Mouse (Mus musculus) splenic B cell, adult 2 months (primary cell): ENCODE results near the gene Ifrd1.

Source experiments
- DNase-seq: peaks from one replicate; pipeline ENCODE4 v3.0.0-alpha.2; 2011; ENCODE audit warnings: low read depth, low spot score
- H3K27me3 ChIP-seq: 2 replicates; pipeline ENCODE4 v1.6.1; 2012; ENCODE audit warnings: mild to moderate bottlenecking, low read length, moderate library complexity, mixed read lengths; ENCODE audit not compliant: control insufficient read depth, poor library complexity, insufficient read depth, severe bottlenecking
- H3K36me3 ChIP-seq: 2 replicates; pipeline ENCODE4 v1.6.1; 2012; ENCODE audit warnings: mild to moderate bottlenecking, low read length, moderate library complexity, mixed read lengths; ENCODE audit not compliant: control insufficient read depth, poor library complexity, insufficient read depth, severe bottlenecking

Ifrd1 gene

GRCm38 (mm10) chr12:40254729-40255128 is 6.4 kb upstream of the Ifrd1 start:
- Histone ChIP-seq H3K27me3 (no peaks in the 10 kb centered on the region), H3K36me3 (no peaks in the 10 kb centered on the region)
- DNase-seq = no peak

DNA sequence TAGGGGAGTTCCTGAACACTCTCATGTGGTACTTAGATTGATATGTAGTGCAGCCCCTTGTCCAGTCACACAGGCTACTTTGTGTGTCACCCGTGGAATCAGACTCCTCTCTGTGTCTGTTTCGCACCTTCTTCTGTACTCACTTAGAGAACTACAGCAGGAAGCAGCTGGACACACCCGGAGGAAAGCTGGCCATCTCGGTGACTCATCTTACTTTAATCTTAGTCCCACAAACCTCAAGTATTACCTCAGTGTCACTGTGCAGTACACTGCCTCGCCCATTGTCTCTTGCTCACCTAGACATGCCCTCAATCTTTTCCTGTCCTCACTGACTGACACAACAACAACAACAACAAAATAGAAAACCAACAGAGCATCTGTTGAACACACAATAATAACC is 4.9 kb upstream of the Ifrd1 start:
- H3K27me3 ChIP-seq = no peaks in the 10 kb centered on the region
- no peaks in the 10 kb centered on the region for H3K36me3 ChIP-seq
- no peak for DNase-seq

DNA sequence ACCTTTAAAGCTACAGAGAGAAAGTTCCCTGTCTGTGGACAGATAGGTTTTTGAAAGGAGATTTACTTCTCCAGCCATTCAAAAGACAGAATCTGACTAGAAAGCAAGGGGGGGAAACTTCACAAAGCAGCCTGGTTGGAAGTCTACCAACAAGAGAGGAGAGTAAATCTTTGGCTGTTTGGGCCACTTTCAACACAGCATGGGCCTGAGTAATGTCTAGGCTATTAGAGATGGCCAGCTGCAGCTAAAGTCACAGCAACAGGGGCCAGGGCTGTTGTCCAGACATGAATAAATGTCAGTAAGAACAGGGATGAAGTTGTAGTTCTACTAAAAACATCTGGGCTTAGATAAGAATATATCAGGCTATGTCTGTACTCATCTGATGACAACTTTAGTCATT is 2.0 kb upstream of the Ifrd1 start:
- no peak for DNase-seq
- H3K27me3 ChIP-seq = no peaks in the 10 kb centered on the region
- no peaks in the 10 kb centered on the region for H3K36me3 ChIP-seq

DNA sequence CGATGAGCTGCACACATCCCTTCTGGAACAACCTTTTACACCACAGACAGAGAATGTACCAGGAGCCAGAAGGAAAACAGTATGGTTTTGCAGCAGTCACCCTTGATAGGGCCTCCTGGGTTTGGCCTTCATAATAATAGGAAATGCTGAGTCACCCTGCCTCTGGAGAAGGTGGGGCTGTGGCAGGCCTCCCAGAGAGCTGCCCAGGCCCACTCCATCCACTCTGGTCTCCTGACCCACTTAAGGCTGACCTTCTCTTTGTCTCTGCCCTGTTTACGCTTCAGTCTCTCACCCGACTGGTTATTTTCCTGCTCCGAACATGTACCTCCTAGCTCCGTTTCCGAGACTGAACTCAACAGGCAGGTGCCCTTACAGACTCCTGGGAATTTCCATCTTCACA is 328 bp downstream of the Ifrd1 start:
- Histone ChIP-seq H3K27me3 (no peaks in the 10 kb centered on the region), H3K36me3 (no peaks in the 10 kb centered on the region)
- no peak for DNase-seq

DNA sequence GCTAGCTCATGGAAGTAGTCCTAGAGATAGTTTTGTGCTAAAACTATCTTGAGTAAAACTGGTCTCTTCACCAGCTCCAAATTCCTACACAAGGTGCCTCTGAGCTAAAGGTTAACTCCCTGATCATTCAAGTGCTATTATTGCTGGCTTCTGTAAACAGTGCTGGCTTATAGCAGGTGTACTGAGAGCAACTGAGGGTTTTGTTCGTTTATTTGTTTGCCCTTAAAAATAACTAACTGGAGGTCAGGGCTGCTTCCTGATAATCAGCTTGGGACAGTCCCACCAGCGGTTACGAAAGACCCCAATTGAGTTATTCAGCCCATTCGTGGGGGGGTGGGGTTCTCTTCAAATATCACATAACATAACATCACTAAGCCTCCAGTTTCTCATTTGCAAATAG is 920 bp downstream of the Ifrd1 start:
- DNase-seq = no peak
- no peaks in the 10 kb centered on the region for H3K36me3 ChIP-seq
- no peaks in the 10 kb centered on the region for H3K27me3 ChIP-seq

- no peak for DNase-seq
- H3K27me3 ChIP-seq = no peaks in the 10 kb centered on the region
- no peaks in the 10 kb centered on the region for H3K36me3 ChIP-seq
Observed at GRCm38 (mm10) chr12:40245434-40245970, 2.8 kb downstream of the Ifrd1 start.

DNA sequence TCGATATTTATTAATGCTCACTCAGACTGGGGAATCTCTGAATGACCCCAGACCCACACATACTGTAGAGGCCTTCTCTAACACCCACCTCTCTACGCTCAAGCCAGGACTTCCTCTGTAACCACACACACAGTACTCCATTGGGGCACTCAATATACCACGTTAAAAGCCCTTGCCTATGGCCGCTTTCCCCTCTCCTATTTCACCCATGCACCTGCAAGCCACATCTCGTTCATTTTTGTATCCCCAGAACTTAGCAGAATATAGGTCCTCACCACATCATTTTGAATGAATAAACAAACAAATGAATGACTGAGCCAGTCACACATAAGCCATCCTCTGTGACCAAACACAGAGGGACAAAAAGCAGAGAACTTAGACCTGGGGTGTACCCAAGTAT is 3.4 kb downstream of the Ifrd1 start:
- DNase-seq = no peak
- Histone ChIP-seq H3K27me3 (no peaks in the 10 kb centered on the region), H3K36me3 (no peaks in the 10 kb centered on the region)

DNA sequence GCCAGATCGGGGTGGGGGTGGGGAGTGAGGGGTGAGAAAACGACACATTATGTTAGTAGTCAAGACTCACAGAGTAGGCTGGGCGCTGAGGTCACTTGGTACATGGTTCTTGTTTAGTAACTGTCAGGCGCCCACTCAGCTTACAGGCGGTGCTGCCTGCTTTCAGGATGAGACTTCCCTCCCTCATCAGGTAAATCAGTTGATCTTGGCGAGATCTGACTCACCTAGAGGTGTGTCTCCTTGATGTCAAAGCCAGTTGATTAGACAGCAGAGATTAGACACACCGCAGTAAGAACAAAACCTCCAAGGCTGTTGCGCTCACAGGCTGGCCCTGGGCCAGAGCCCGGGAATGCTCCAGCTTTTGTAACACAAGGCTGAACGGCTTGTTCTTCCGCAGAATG is 4.5 kb downstream of the Ifrd1 start:
- no peak for DNase-seq
- Histone ChIP-seq H3K27me3 (no peaks in the 10 kb centered on the region), H3K36me3 (no peaks in the 10 kb centered on the region)

DNA sequence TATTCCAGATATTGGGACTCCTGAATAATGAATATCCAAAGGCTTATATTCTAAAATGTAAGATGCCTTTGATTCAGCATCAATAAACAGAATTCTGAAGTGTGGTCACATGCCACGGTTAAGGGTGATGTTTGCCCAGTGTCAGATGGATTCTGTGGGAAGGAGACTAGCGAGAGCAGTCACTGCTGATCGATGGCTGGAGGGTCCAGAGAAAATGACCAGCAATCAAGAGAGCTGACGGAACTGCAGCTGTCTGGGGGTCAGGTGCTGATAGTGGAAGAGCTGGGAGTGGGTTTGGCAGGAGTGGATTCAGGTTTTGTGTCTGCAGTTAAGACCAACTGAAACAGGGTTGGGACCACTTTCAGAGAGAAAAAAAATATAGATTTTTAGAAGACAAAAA is 5.1 kb downstream of the Ifrd1 start:
- DNase-seq = no peak
- H3K27me3 ChIP-seq = no peaks in the 10 kb centered on the region
- no peaks in the 10 kb centered on the region for H3K36me3 ChIP-seq

GRCm38 (mm10) chr12:40239161-40239560 is 9.1 kb downstream of the Ifrd1 start:
- DNase-seq = no peak
- Histone ChIP-seq H3K27me3 (no peaks in the 10 kb centered on the region), H3K36me3 (no peaks in the 10 kb centered on the region)

DNA sequence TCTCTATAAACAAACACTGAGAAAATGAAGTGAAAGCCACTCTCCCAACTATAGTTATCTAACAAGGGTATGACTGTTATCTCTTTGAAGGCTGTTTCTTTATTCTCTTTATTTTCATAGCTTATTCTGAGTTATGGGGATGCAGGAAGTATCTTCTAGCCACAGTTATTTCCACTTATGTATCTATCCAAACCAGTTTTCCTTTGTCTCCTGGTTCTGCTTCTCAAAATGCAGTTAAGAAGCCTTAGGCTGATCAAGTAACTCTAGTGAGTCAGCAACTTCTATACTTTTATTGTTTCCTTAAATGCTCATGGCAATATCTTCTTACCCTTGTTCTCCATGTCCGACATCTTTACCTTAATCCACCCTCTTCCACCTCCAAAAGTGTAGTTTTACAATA is 16.1 kb downstream of the Ifrd1 start:
- no peak for DNase-seq
- Histone ChIP-seq H3K36me3 (no peaks in the 10 kb centered on the region), H3K27me3 (no peaks in the 10 kb centered on the region)

DNA sequence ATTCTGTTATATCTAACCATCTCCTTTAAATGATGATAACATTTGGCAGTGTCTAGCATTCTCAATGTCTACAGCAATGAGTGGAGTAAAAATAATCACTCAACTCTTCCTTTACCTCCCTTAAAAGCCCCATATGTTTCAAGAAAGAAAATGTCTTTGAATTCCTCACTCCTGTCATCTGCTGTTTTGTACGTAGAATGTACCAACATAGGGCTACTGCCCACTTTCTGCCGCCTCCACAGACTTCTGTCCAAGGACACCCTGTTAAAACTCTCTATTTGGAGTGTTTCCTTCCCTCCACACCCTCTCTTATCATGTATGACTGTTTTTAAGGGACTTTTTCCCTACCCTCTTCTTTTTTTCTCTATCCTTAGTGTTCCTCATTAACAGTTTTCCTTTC is 16.7 kb downstream of the Ifrd1 start:
- no peaks in the 10 kb centered on the region for H3K27me3 ChIP-seq
- DNase-seq = no peak
- no peaks in the 10 kb centered on the region for H3K36me3 ChIP-seq

DNA sequence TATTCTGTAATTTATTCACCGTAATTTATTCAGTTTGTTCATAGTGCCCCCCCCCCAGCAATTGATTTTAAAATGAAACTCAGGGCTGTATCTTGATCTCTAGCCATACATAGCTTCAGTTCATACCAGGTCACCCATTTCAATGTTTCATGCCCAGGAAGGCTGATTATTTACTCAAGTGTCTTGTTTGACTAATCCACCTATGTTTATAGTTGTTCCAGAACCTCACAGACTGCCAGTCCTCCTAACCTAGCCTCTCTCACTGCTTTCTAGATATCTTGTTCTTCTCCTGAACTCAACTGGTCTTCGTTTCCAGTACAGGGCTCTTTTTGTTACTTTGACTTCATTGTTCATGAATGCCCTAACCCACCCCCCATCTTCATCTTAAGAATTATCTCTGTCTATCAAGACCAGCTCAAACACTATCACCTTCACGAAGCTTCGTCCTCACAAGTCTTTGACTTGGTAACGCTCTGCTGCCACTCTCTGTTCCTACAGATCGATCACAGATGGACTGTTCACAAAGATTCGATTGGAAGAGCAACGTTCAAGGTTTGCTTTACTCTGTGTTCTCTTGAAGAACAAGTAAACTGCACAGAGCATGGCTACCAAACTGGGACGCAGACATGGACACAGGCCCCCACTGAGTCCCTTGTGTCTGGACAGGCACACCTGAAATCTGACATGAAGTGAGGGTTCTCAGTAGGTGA is 24.0 kb downstream of the Ifrd1 start:
- DNase-seq = no peak
- H3K27me3 ChIP-seq = no peaks in the 10 kb centered on the region

DNA sequence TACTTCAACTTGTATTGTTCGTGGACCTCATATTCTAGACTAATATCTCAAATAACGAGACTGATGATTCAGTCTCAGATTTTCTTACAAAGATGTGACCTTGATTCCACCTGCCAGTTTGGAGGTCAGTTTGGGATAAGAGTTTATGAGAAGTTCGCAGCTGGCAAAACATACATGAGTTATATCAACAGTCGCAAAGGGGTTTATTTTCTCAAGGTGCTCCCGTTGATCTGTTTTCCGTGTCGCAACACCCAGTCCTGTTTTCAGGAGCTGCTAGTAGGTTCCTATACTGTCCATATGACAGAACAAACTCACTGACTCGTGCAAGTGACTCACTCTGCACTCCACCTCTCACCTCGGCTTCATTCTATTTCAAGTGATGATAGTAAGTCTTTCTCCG is 24.6 kb downstream of the Ifrd1 start:
- H3K36me3 ChIP-seq = no peaks in the 10 kb centered on the region
- no peak for DNase-seq
- no peaks in the 10 kb centered on the region for H3K27me3 ChIP-seq

More for the DNA sequence above, 24.0 kb downstream of the Ifrd1 start:
- no peaks in the 10 kb centered on the region for H3K36me3 ChIP-seq

DNA sequence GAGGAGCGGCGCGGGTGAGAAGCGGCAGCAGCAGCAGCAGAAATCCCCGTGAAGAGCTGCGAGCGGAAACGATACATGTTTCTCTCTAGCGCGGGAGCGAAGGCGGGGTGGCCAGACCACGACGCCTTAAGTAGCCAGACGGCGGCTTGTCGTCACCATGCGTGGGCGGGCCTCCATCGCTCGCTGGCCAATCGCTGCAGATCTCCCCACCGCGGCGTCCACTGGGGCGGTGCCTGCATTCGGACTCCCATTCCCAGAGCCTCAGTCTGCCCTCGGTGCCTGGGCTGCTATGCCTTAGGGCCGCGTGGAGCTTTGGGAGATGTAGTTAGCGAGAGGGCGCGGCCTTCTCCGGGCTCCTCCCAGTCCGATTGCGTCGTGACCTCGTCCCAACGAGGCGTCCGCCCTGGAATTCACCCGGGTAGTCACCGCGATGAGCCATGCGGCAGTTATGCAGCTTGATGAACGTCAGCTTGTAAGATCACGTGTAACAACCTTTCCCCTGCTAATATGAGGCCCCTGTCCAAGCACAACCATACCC is 25.2 kb downstream of the Ifrd1 start:
- no peaks in the 10 kb centered on the region for H3K27me3 ChIP-seq
- no peaks in the 10 kb centered on the region for H3K36me3 ChIP-seq
- peak; percentile 99 for DNase-seq
